Mouse (Mus musculus) heart, embryonic 16.5 days (tissue): Measurements from ENCODE around the gene Nedd8. TPM values are rescaled to one million over a fixed set of nuclear protein-coding genes. Genes with fewer than 3 reads are reported as not detected.

Source experiments
- ATAC-seq: fragments of 200-750 bp; cut with Nextera tagmentation; replicated peaks from 2 replicates; pipeline ENCODE4 v1.8.0; 2017; ENCODE audit warnings: moderate number of reproducible peaks; ENCODE audit not compliant: insufficient read depth, low FRiP score; ENCODE audit errors: extremely low read depth
- H3K27ac ChIP-seq: fragments of 300-500 bp; sonication (generic); 2 replicates; pipeline ENCODE4 v1.5.1; 2014; ENCODE audit warnings: mild to moderate bottlenecking, low read length, control low read depth, moderate library complexity
- H3K27me3 ChIP-seq: fragments of 300-500 bp; sonication (generic); 2 replicates; pipeline ENCODE4 v1.6.1; 2014; ENCODE audit warnings: low read length, mixed read lengths; ENCODE audit not compliant: control insufficient read depth, insufficient read depth
- H3K36me3 ChIP-seq: fragments of 300-500 bp; sonication (generic); 2 replicates; pipeline ENCODE4 v1.6.1; 2014; ENCODE audit not compliant: control insufficient read depth, insufficient read depth
- H3K4me1 ChIP-seq: fragments of 300-500 bp; sonication (generic); 2 replicates; pipeline ENCODE4 v1.6.1; 2014; ENCODE audit warnings: low read length, mixed read lengths; ENCODE audit not compliant: control insufficient read depth, insufficient read depth
- H3K4me2 ChIP-seq: fragments of 300-500 bp; sonication (generic); 2 replicates; pipeline ENCODE4 v1.6.1; 2014; ENCODE audit warnings: low read depth, mild to moderate bottlenecking, control low read depth, low read length
- H3K4me3 ChIP-seq: fragments of 300-500 bp; sonication (generic); 2 replicates; pipeline ENCODE4 v1.5.1; 2014; ENCODE audit warnings: mild to moderate bottlenecking, control low read depth, low read length
- H3K9ac ChIP-seq: fragments of 300-500 bp; sonication (generic); 2 replicates; pipeline ENCODE4 v1.6.1; 2014; ENCODE audit warnings: low read length, control low read depth
- H3K9me3 ChIP-seq: fragments of 300-500 bp; sonication (generic); replicated peaks from 2 replicates; pipeline ENCODE4 v1.6.1; 2016; ENCODE audit warnings: low read length; ENCODE audit not compliant: control insufficient read depth
- WGBS: fragments of 180-500 bp; shearing (Covaris S2); extraction: QIAGEN DNeasy Blood & Tissue Kit; methylation state at CpG from one replicate; pipeline ENCODE4 v1.1.7; 2014; 5-methylcytosine and 5-hydroxymethylcytosine counted together
- polyA plus RNA-seq: library from polyadenylated mRNA; unstranded; fragments of >200 nt; fragmentation: Nextera tagmentation; extraction: Ambion mirVana; gene quantifications from 2 replicates; pipeline ENCODE4 v1.2.1, GENCODE M21; 2015

The Nedd8 gene
- polyA plus RNA-seq, 1 experiment from 2014 or later, result 444 TPM

DNA sequence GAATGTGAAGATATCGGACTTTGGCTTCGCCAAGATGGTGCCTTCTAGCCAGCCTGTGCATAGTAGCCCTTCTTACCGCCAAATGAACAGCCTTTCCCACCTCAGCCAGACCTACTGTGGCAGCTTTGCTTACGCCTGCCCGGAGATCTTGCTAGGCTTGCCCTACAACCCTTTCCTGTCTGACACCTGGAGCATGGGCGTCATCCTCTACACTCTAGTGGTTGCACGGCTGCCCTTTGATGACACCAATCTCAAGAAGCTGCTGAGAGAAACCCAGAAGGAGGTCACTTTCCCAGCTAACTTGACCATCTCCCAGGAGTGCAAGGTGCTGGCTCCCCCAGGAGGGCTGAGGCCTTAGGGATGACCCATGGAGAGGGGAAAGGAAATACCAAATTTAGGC lies 20.4 kb downstream of the Nedd8 start:
- Histone ChIP-seq H3K36me3 (no peaks in the 10 kb centered on the region), H3K4me1 (no peaks in the 10 kb centered on the region), H3K27me3 (no peaks in the 10 kb centered on the region), H3K27ac (no peak overlapping the region), H3K9me3 (no peaks in the 10 kb centered on the region), H3K4me2 (no peak overlapping the region), H3K9ac (no peak overlapping the region), H3K4me3 (no peak overlapping the region)
- no peak for ATAC-seq
- 79% methylated on average over 7 of the region's 7 CpGs for WGBS

DNA sequence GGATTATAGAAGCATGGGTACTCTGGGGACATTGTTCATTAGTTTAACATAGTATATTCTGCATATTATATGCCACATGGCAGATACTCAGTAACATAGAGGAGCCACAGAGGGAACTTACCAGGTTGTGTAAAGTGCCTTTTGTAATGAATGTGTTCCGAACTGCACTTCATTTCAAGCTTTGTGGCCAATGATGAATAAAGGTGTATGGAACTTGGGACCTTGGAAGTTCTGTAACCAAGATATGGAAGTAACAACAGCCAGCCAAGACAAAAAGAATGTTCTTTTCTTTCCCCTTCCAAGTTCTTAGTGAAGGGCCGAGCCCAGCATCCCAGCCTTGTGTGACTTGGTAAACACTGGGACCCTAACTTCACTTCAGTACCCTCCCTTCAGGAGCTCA lies 22.0 kb downstream of the Nedd8 start, which contains the start of gene Tssk4:
Gene Tssk4 (plus strand): TSS at position 301 of the 400 bp plus-strand sequence.
- H3K9ac ChIP-seq, result no peak within 1 kb of the TSS
- H3K4me1 ChIP-seq, result peaks cover 7% of the 10 kb centered on the region
- no peaks in the 10 kb centered on the region for H3K27me3 ChIP-seq
- H3K4me2 ChIP-seq, result no peak within 1 kb of the TSS
- no peak for ATAC-seq
- H3K27ac ChIP-seq, result no peak within 1 kb of the TSS
- H3K9me3 ChIP-seq, result no peaks in the 10 kb centered on the region
- no peak within 1 kb of the TSS for H3K4me3 ChIP-seq
- peaks cover 3% of the 10 kb centered on the region; the same call in 1 of the 2 replicates for H3K36me3 ChIP-seq
- WGBS, result 88% methylated on average over 2 of the region's 2 CpGs

DNA sequence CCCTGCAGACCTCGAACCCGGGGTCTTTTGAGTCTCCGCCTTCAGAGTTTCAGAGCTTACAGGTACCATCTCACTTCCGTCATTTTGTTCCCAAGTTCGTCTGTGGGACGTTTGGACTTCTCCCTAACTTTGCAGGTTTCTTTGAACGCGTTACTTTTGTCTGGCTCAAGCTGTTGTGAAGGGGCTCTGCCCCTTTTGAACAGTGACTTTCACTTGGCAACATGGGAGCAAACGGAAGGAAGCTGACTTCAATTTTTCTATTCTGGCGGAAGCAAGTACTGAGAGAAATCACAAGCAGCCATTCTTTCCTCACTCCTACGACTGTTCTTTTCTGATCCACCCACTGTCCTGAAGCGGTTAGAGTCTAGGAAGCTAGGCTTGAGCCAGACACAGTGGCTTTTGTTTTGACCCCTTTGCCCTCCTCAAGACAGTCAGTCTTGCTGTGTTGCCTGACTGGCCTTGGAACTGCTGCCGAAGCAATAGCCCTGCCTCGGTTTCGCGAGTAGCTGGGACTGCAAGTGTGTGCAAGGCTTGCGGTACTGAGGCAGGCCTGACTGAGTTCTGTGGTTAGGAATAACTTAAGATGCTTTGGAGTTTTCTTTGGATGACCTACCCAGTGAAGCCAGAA lies 27.5 kb downstream of the Nedd8 start:
- H3K9ac ChIP-seq, result peak overlapping the region; percentile 98
- ATAC-seq, result no peak
- H3K27me3 ChIP-seq, result no peaks in the 10 kb centered on the region
- H3K9me3 ChIP-seq, result no peaks in the 10 kb centered on the region
- 15% methylated on average over 17 of the region's 17 CpGs for WGBS
- H3K27ac ChIP-seq, result peak overlapping the region; percentile 97
- peak overlapping the region; percentile 82 for H3K4me2 ChIP-seq
- peaks cover 23% of the 10 kb centered on the region for H3K36me3 ChIP-seq
- H3K4me1 ChIP-seq, result peaks cover 19% of the 10 kb centered on the region
- H3K4me3 ChIP-seq, result peak overlapping the region; percentile 96

DNA sequence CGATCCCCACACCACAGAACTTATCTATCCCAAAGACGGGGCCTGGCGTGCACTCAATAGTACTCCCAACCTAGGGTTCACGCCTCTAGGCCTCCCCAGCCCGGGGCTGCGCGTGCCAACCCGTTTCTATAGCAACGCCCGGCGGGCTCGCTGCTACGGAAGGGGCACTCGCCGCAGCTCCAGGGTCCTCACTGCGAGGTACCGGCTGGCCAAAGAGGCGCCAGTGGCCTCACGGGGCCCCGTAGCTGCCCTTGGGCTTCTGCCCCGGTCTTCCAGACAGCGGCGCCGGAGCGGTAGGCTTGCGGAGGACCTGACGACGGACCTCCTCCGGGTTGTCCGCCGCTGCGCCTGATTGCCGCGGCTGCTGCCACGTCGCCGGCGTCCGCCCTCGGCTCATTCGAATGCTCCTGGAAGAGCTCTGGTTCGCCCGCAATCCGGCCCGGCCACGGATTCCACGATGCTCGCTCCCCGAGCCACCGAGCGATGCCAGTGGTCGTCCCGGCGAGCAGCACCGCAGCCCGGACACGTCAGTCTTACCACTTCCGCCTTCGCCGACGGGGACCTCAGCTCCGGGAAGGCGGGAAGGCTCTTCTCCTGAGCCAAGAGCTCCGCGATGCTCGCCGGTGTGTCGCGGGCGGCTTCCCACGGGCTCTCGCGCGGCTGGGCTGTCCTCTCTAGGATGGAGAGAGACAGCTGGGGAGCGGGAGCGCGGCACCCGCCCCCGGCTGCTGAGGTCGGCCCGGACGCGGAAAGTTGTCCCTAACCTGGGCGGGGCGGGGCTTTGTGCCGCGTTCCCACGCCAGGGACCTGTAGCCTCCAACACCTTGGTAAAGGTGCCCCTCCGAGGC lies 28.6 kb downstream of the Nedd8 start, which contains the start of gene Tm9sf1:
Gene Tm9sf1 (minus strand): TSS at position 747 of the 848 bp plus-strand sequence.
- H3K27ac ChIP-seq, result peak within 1 kb of the TSS; percentile 97
- H3K36me3 ChIP-seq, result peaks cover 27% of the 10 kb centered on the region
- no peaks in the 10 kb centered on the region for H3K9me3 ChIP-seq
- peak; percentile 84 for ATAC-seq
- H3K4me2 ChIP-seq, result peak within 1 kb of the TSS; percentile 82
- H3K4me3 ChIP-seq, result peak within 1 kb of the TSS; percentile 96
- peak within 1 kb of the TSS; percentile 98 for H3K9ac ChIP-seq
- WGBS, result under 1% methylated on average over 88 of the region's 89 CpGs
- H3K4me1 ChIP-seq, result peaks cover 19% of the 10 kb centered on the region
- no peaks in the 10 kb centered on the region for H3K27me3 ChIP-seq

DNA sequence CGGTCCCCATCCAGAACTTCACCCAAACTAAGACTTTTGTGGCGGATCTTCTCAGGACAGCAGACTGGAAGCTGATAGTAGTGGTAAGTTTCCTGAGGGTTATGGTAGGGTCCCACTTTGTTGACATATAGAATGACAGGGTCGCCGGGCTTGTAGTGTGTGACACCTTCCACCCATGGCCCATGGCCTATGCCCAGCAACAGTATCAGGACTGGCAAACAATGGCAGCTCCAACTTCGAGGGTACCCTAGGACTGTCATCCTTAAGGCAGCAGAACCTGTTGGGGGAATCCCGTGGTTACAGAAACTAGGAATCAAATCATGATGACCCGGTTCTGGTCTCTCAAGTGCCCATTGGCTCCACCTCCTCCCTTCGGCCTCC lies 29.3 kb downstream of the Nedd8 start:
- Histone ChIP-seq H3K4me2 (peak overlapping the region; percentile 82), H3K27ac (peak overlapping the region; percentile 97), H3K4me1 (peaks cover 19% of the 10 kb centered on the region), H3K4me3 (peak overlapping the region; percentile 96), H3K36me3 (peaks cover 34% of the 10 kb centered on the region), H3K9me3 (no peaks in the 10 kb centered on the region), H3K27me3 (no peaks in the 10 kb centered on the region), H3K9ac (peak overlapping the region; percentile 98)
- ATAC-seq, result peak; percentile 15
- WGBS, result 17% methylated on average over 8 of the region's 8 CpGs

DNA sequence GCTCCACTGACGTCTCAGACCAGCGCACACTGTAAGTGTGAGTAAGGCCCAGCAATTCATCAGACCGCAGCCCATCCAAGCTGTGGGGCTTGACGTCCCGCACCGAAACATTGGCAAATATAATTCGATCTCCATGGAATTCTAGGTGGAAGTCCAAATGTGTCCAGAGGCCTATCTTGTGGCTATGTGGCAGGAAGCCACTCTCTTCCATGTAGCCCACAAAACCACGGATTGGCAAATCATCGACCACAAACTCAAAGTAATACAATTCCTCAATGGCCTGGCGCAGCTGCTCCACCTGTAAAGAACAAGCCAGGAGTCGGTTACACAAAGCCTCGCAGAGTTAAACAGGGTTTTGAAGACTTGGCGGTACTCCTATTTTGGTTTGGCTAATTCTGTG lies 30.6 kb downstream of the Nedd8 start:
- H3K27ac ChIP-seq, result no peak overlapping the region
- no peaks in the 10 kb centered on the region for H3K9me3 ChIP-seq
- no peak overlapping the region for H3K4me3 ChIP-seq
- peaks cover 19% of the 10 kb centered on the region for H3K4me1 ChIP-seq
- WGBS, result 93% methylated on average over 13 of the region's 13 CpGs
- no peak overlapping the region for H3K4me2 ChIP-seq
- no peak for ATAC-seq
- H3K36me3 ChIP-seq, result peaks cover 44% of the 10 kb centered on the region
- no peaks in the 10 kb centered on the region for H3K27me3 ChIP-seq
- H3K9ac ChIP-seq, result no peak overlapping the region

DNA sequence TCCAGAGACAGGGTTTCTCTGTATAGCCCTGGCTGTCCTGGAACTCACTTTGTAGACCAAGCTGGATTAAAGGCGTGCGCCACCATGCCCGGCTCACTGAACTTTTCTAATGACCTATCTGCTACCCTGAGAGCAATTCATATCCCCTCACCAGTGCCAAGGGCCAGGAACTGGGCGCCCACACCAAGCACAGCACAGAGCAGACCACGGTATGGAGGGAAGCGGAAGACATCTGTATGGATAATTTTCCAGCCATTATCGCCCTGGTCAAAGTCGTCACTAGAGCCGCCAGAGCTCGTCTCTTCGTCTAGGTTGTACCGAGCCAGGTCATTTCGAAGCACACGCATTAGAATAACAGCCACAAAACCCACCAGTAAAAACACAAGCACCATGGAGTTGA lies 31.1 kb downstream of the Nedd8 start:
- 96% methylated on average over 14 of the region's 14 CpGs for WGBS
- no peak overlapping the region for H3K4me3 ChIP-seq
- H3K9me3 ChIP-seq, result no peaks in the 10 kb centered on the region
- no peaks in the 10 kb centered on the region for H3K27me3 ChIP-seq
- H3K27ac ChIP-seq, result no peak overlapping the region
- H3K36me3 ChIP-seq, result peaks cover 47% of the 10 kb centered on the region
- H3K4me1 ChIP-seq, result peaks cover 23% of the 10 kb centered on the region
- H3K9ac ChIP-seq, result no peak overlapping the region
- ATAC-seq, result no peak
- no peak overlapping the region for H3K4me2 ChIP-seq

DNA sequence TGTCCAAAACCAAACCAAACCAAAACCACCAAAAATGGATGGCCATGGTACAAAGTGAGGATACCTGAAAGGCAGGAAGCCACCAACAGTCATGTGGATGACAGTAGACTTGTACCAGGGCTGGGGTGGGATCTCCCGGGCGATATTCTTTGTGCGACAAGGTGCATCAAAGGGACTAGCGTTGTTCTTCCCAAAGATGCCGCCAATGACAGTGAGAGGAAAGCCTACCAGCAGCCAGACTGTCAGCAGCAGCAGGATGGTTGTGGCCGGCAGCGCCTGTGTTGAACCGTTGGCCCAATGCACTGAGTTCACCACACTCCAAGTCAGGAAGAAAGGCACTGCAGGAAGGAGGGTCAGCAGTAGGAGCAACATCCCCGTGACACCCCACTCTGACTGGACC lies 34.1 kb downstream of the Nedd8 start, which contains the start of gene Gm49378:
Gene Gm49378 (minus strand): TSS at position 101 of the 400 bp plus-strand sequence.
- H3K27ac ChIP-seq, result no peak within 1 kb of the TSS
- peaks cover 17% of the 10 kb centered on the region for H3K4me1 ChIP-seq
- H3K4me2 ChIP-seq, result no peak within 1 kb of the TSS
- H3K27me3 ChIP-seq, result no peaks in the 10 kb centered on the region
- no peaks in the 10 kb centered on the region for H3K9me3 ChIP-seq
- H3K9ac ChIP-seq, result no peak within 1 kb of the TSS
- H3K4me3 ChIP-seq, result no peak within 1 kb of the TSS
- peaks cover 58% of the 10 kb centered on the region for H3K36me3 ChIP-seq
- no peak for ATAC-seq
- 91% methylated on average over 9 of the region's 9 CpGs for WGBS

DNA sequence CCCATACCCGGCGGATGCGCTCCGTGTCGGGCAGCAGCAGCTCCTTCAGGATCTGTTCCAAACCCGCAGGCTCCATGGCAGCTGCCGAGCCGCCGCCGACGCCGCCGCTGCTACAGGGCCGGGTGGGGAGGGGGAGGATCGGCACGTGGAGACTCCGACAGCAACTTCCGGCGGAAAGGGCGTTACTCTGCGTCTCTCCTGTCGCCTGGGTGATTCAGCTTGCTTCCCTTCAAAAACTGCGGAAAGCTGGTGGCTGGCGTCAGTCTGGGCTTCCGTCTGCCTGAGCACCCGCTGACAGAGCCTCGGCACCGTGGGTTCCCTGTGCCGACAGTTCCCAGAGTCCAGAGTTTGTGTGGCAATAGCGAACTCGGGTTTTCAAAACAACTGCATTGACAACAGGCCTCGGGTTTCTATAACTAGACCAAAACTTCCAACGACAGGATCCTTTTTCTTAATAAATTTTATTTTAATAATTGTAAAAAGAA lies 36.4 kb downstream of the Nedd8 start, which contains the start of gene Ipo4:
Gene Ipo4 (minus strand): TSS at position 435 of the 485 bp plus-strand sequence.
- Histone ChIP-seq H3K4me3 (peak within 1 kb of the TSS; percentile 81), H3K9ac (peak within 1 kb of the TSS; percentile 84), H3K27me3 (no peaks in the 10 kb centered on the region), H3K27ac (peak within 1 kb of the TSS; percentile 69), H3K9me3 (no peaks in the 10 kb centered on the region), H3K36me3 (peaks cover 71% of the 10 kb centered on the region), H3K4me1 (peaks cover 11% of the 10 kb centered on the region), H3K4me2 (peak within 1 kb of the TSS; percentile 89)
- under 1% methylated on average over 33 of the region's 33 CpGs for WGBS
- peak; percentile 88 for ATAC-seq
